Mouse (Mus musculus): ENCODE data around the gene Cpa4.

Cpa4 gene

DNA sequence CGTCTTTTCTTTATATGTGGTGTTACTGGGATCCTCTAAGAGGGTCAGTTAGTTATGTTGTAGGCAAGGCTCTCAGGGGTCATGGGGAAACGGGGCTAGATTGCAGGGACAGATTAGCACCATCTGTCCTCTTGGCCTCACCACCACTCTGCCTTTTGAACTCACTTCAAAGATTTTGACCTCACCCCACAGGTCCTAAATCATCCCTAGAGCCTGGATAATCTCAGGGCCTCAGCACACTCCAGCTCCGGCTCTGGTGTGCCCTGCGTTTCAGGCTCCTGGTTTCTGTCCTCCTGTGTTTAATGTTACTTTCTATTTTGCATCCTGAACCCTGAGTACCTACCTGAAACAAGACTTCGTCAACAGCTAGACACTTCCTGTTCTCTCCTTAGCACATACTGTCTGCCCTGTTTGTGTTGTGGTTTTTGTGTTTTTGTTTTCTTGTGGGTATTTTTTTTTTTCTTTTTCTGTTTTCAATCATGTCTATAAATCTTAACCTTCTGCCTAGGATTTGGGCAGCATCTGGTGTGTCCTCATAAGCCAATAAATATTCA is 23.8 kb downstream of the Cpa4 start:
- DNase-seq (ENCODE audit: low spot score): no peak

DNA sequence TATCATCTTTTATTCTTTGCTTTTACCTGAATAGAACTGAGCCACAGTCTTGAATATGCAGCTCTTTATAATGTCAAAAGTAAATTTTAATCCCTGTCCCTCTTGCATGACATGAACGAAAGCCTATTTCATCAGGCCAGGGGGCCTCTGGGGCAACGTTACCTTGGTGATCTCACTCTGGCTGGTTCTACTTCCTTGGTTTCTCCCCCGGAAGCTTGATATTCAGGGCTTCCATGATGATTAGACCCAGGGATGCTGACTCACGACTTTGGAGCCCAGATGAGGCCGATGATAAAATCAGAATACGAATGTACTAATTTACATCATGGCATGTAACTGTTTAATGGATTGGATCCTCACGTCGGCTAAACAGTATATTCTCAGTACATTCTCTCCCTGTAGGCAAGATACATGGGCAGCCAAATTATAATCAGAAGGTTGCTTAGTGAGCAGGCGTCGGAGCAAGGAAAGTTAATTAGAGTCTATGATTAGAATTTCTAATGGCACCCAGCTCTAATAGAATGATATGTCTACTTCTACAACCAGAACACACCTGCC is 24.3 kb downstream of the Cpa4 start:
- no peak for DNase-seq (ENCODE audit: low spot score)

- no peak for DNase-seq (ENCODE audit: low spot score)
Observed at GRCm38 (mm10) chr6:30594364-30594763, 26.2 kb downstream of the Cpa4 start.

DNA sequence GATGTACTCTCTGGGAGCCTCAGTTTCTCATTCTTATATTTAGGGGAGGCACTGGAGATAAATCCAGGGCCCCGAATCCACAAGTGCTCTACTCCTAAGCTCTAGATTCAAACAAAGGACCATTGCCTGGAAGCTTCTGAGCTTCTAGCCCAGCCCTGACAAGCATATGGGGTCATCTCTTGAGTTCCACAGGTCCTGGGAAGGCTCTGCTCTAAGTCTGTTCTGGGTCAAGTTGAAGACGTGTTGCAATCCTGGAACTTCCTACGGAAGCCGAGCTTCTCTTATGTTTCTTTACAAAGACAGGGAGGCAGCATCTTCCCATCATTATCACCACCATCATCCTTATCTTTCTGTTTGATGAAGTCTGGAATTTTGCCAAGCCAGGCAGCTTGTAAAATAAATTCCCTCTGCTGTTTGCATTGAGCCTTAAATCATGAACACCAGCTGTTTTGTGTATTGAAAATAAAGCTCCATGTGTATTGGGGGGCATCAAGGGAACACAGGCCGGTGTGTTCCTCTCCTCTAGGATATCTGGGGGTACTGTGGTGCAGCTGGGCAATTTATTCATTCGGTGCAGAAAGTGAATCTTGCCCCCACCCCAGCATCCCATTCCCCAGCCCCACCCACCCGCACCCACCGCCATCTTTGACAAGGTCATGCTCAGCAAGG is 28.2 kb downstream of the Cpa4 start:
- no peak for DNase-seq (ENCODE audit: low spot score)

- no peak for DNase-seq (ENCODE audit: low spot score)
Observed at GRCm38 (mm10) chr6:30600033-30600432, 31.9 kb downstream of the Cpa4 start.

GRCm38 (mm10) chr6:30600995-30601394 is 32.8 kb downstream of the Cpa4 start:
- no peak for DNase-seq (ENCODE audit: low spot score)

DNA sequence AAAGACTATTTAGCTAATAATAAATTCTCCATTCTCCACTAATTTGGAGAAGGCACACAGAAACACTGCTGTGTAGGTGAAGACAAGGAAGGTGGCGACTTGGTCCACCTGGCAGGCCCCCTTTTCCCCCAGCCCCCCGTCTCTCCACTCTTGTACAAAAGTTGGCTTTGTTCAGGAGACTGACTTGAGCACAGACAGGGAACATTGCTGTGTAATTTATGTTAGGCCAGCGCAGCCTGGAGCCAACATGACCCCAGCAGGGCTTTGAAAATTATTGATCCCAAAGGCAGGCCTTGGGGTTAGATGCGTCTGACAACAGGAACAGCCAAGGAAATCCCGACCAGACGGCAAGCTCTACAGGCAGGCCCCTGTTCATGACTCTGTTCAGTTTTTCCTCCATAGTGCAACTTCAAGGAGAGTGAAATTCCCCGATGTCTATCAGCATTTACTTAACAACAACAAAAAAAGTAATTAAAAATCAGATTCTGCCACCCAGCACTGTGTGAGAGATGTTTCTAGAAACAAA is 36.2 kb downstream of the Cpa4 start:
- DNase-seq (ENCODE audit: low spot score): no peak

GRCm38 (mm10) chr6:30605111-30605510 is 36.9 kb downstream of the Cpa4 start:
- DNase-seq (ENCODE audit: low spot score): no peak

DNA sequence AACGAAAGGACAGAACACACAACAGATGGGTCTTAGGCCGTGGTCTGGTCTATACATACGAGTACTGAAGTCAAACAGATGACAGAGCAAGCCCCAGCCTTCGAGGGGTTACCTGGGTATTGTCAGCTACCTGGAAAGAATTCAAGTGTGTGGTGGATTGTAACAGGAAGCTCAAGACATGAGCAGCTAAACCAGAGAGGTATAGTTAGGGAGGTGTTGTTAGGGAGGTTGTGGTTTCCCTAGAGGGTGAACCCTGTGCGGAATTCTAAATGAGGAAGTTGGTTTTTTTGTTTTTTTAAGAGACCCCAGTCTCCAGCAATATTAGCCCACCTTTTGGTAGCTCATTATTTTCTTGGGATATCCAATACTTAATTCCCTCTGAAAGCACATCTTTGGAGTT is 37.5 kb downstream of the Cpa4 start:
- no peak for DNase-seq (ENCODE audit: low spot score)

DNA sequence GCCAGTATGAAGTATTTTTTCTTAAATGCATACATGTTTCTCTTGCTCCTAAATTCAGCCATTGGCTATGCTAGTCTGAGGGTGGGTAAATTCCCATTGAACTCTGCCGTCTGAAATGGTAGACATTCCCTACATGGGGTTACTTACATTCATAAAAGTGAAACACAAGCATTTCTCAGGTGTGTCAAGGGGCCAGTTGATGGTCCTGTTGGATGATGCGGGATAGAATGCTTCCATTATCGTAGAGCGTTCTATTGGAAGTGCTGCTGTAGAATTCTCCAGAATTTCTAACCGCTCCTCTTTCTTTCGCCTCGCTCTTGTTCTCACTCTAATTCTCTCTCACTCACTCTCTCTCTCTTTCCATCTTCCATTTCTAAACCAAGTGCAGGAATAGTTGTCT is 42.5 kb downstream of the Cpa4 start, which contains the start of gene Cpa5:
Gene Cpa5 (plus strand): TSS at position 301 of the 400 bp plus-strand sequence.
- DNase-seq (ENCODE audit: low spot score): no peak

GRCm38 (mm10) chr6:30611212-30611611 is 43.0 kb downstream of the Cpa4 start:
- no peak for DNase-seq (ENCODE audit: low spot score)

DNA sequence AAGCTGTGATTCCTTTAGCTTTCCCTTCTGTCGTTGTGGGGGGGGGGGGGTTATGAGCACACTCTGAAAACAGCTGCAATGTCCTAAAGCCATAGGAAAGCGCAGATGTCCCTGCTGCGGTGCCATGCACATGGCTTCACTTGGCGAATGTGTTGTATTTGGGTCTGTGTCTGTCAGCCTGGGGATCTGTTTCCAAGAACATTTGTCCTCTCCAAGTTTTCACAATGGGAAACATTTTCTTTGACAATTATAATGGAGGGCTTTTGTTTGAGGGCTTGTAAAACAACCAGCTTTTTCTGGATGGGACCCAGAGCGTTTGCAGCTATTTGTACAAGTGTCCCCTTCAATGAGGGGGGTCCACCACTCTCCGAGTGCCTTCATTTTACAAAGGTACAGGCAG is 46.1 kb downstream of the Cpa4 start:
- DNase-seq (ENCODE audit: low spot score): no peak

- DNase-seq (ENCODE audit: low spot score): no peak
Observed at GRCm38 (mm10) chr6:30615741-30616140, 47.6 kb downstream of the Cpa4 start.

- DNase-seq (ENCODE audit: low spot score): no peak
Observed at GRCm38 (mm10) chr6:30616491-30616941, 48.3 kb downstream of the Cpa4 start.

DNA sequence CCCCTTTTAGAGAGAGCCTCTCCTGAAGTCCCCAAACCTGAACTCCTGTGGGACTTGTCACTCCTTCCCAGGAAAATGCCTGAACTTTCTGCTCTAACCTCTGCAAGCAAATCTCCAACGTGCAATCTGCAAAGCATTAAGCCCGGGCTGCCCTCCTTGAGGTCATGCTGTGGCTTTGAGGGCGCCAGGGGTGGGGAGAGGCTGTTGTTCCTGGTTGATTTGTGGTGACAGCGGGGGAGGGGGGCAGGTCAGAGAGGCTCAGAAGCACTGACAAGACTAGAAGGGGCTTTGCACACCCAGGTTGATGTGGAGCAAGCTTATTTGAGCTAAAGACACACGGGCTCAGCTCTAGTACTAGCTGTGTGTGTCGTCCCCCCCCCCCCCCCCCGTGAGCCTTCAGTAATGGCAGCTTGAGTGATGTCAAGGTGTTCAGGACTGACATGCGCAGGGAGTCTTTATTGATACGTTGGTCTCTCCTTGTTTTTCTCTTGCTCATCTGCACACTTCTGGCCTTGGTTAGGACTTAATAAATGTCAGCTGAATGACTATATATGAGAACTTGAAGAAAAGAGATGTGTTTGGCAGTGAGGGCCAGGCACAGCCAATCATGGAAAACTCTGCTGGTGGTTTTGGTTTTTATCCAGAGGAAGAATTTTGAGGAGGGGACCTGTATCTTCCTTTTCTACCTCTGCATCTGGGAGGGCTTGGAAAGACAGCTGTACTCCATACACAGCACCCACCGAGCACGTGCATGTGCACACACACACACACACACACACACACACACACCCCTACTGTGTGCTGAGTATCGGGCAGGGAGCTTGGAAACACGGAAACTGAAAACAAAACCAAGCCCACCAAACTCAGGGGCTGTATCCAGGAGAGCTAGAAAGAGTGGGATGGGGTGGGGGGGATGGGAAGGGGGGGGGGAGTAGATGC is 49.1 kb downstream of the Cpa4 start:
- DNase-seq (ENCODE audit: low spot score): no peak

- DNase-seq (ENCODE audit: low spot score): no peak
Observed at GRCm38 (mm10) chr6:30617959-30618590, 49.9 kb downstream of the Cpa4 start.

DNA sequence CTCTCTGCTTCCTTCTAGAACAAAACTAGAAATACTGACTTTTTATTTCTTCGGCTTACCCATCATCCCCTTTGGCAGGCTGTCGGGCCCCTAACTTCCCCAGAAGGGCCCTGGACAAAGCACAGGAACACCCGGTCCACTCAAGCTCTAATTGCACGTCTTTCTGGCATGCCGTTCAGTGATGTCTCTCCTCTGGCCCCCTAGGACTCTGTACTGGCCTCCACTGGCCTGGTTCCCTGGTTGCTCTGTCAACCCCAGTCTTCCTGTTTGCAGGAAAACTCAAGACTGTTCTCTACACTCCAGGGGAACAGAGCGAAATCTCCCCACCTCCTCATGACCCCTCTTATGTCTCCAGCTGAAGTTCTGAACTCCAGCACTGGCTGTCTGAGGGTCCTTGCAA is 50.6 kb downstream of the Cpa4 start:
- no peak for DNase-seq (ENCODE audit: low spot score)

GRCm38 (mm10) chr6:30619606-30620005 is 51.4 kb downstream of the Cpa4 start:
- DNase-seq (ENCODE audit: low spot score): no peak

- no peak for DNase-seq (ENCODE audit: low spot score)
Observed at GRCm38 (mm10) chr6:30620591-30620990, 52.4 kb downstream of the Cpa4 start.

- no peak for DNase-seq (ENCODE audit: low spot score)
Observed at GRCm38 (mm10) chr6:30620994-30621393, 52.8 kb downstream of the Cpa4 start.

- DNase-seq (ENCODE audit: low spot score): no peak
Observed at GRCm38 (mm10) chr6:30621986-30622389, 53.8 kb downstream of the Cpa4 start.

GRCm38 (mm10) chr6:30624763-30625162 is 56.6 kb downstream of the Cpa4 start:
- DNase-seq (ENCODE audit: low spot score): no peak
